ENCODE assay signal across 8 mouse cellular contexts in genomic region chr6:112972858-112973631, GRCm38 (mm10). TPM values are rescaled to one million over a fixed set of nuclear protein-coding genes. Genes with fewer than 3 reads are reported as not detected.
DNase-seq lines count a peak whose midpoint lies in the region; ATAC-seq and TF ChIP-seq lines count a peak whose summit lies in the region.

No protein-coding gene starts in this region.

- no peak for ATAC-seq in liver, postnatal 0 days
- ATAC-seq in embryonic facial prominence, embryonic 14.5 days (ENCODE audit: low read depth), result peak; percentile 53; the same call in 1 of the 2 replicates
- ATAC-seq in intestine, embryonic 15.5 days, result peak; percentile 85
- ATAC-seq in lung, postnatal 0 days, result peak; percentile 65

- H3K4me2 ChIP-seq in liver, postnatal 0 days (ENCODE audit: low read depth, low read length), result no peak overlapping the region
- peak overlapping the region; percentile 20; the same call in 1 of the 2 replicates for H3K4me2 ChIP-seq in embryonic facial prominence, embryonic 14.5 days (ENCODE audit: low read depth, low read length)
- H3K4me2 ChIP-seq in intestine, embryonic 15.5 days (replicated peaks), result no peak overlapping the region; the same call in 1 of the 2 replicates
- H3K4me2 ChIP-seq in lung, postnatal 0 days (replicated peaks; ENCODE audit: low read depth, low read length), result no peak overlapping the region

- DNase-seq in liver, result peak; percentile 40
- DNase-seq in liver, postnatal 0 days, result no peak
- peak; percentile 68 for DNase-seq in embryonic facial prominence, embryonic 14.5 days (ENCODE audit: low spot score)
- peak; percentile 25 for DNase-seq in lung, postnatal 0 days (ENCODE audit: low spot score)
- DNase-seq in right cerebral cortex, postnatal 4 days, result peak; percentile 48
- DNase-seq in testis, postnatal 14 days (ENCODE audit: low spot score), result no peak
- DNase-seq in urinary bladder, postnatal 4 days (ENCODE audit: low spot score in 2 of 2), result no peak

- TF ChIP-seq CTCF in liver, postnatal 0 days (IDR thresholded peaks at IDR 0.05; ENCODE audit: low read depth), result no peak
- TF ChIP-seq CTCF in lung, postnatal 0 days (IDR thresholded peaks at IDR 0.05), result no peak

- no peaks in the 10 kb centered on the region for H3K9me3 ChIP-seq in liver, postnatal 0 days (ENCODE audit: low read length)
- no peaks in the 10 kb centered on the region for H3K9me3 ChIP-seq in embryonic facial prominence, embryonic 14.5 days (ENCODE audit: control insufficient read depth, low read length)
- no peaks in the 10 kb centered on the region for H3K9me3 ChIP-seq in intestine, embryonic 15.5 days
- H3K9me3 ChIP-seq in lung, postnatal 0 days (ENCODE audit: low read length), result no peaks in the 10 kb centered on the region

- H3K27ac ChIP-seq in liver, postnatal 0 days (ENCODE audit: low read depth), result no peak overlapping the region
- no peak overlapping the region; the same call in 1 of the 2 replicates for H3K27ac ChIP-seq in embryonic facial prominence, embryonic 14.5 days (replicated peaks; ENCODE audit: low read depth, low read length)
- peak overlapping the region; percentile 45; the same call in 1 of the 2 replicates for H3K27ac ChIP-seq in intestine, embryonic 15.5 days
- no peak overlapping the region for H3K27ac ChIP-seq in lung, postnatal 0 days (ENCODE audit: low read length)

- no peaks in the 10 kb centered on the region for H3K36me3 ChIP-seq in liver, postnatal 0 days (replicated peaks; ENCODE audit: insufficient read depth, low read length)
- no peaks in the 10 kb centered on the region for H3K36me3 ChIP-seq in embryonic facial prominence, embryonic 14.5 days (ENCODE audit: control insufficient read depth, insufficient read depth, low read length)
- H3K36me3 ChIP-seq in intestine, embryonic 15.5 days, result no peaks in the 10 kb centered on the region
- no peaks in the 10 kb centered on the region for H3K36me3 ChIP-seq in lung, postnatal 0 days (ENCODE audit: insufficient read depth, low read length)

- H3K4me3 ChIP-seq in liver, postnatal 0 days (ENCODE audit: low read depth, low read length), result no peak overlapping the region
- no peak overlapping the region for H3K4me3 ChIP-seq in embryonic facial prominence, embryonic 14.5 days (ENCODE audit: low read depth, low read length)
- no peak overlapping the region for H3K4me3 ChIP-seq in intestine, embryonic 15.5 days (replicated peaks)
- no peak overlapping the region for H3K4me3 ChIP-seq in lung, postnatal 0 days (ENCODE audit: low read depth, low read length)

- H3K9ac ChIP-seq in liver, postnatal 0 days (replicated peaks), result no peak overlapping the region
- H3K9ac ChIP-seq in embryonic facial prominence, embryonic 14.5 days (ENCODE audit: low read depth, low read length), result no peak overlapping the region
- no peak overlapping the region for H3K9ac ChIP-seq in intestine, embryonic 15.5 days
- no peak overlapping the region for H3K9ac ChIP-seq in lung, postnatal 0 days (replicated peaks; ENCODE audit: low read depth)

- 28% methylated on average over 18 of the region's 18 CpGs for WGBS in liver, postnatal 0 days (ENCODE audit: insufficient replicate concordance)
- WGBS in embryonic facial prominence, embryonic 14.5 days, result 31% methylated on average over 18 of the region's 18 CpGs
- 17% methylated on average over 18 of the region's 18 CpGs for WGBS in intestine, embryonic 15.5 days
- WGBS in lung, postnatal 0 days, result 11% methylated on average over 18 of the region's 18 CpGs

- H3K4me1 ChIP-seq in liver, postnatal 0 days (ENCODE audit: insufficient read depth), result no peaks in the 10 kb centered on the region
- H3K4me1 ChIP-seq in embryonic facial prominence, embryonic 14.5 days (ENCODE audit: control insufficient read depth, insufficient read depth, low read length), result peaks cover 18% of the 10 kb centered on the region
- H3K4me1 ChIP-seq in intestine, embryonic 15.5 days (replicated peaks), result peaks cover 14% of the 10 kb centered on the region
- 0 out of 2 replicates have a peak, but pooled peaks cover 3% of the 10 kb centered on the region for H3K4me1 ChIP-seq in lung, postnatal 0 days (ENCODE audit: insufficient read depth, low read depth, low read length)

- no peak for TF ChIP-seq EP300 in liver, postnatal 0 days (IDR thresholded peaks at IDR 0.05; ENCODE audit: low read depth)
- no peak for TF ChIP-seq EP300 in lung, postnatal 0 days (IDR thresholded peaks at IDR 0.05)

- H3K27me3 ChIP-seq in liver, postnatal 0 days (ENCODE audit: insufficient read depth, low read length), result no peaks in the 10 kb centered on the region
- no peaks in the 10 kb centered on the region for H3K27me3 ChIP-seq in embryonic facial prominence, embryonic 14.5 days (replicated peaks; ENCODE audit: control insufficient read depth, insufficient read depth, low read length)
- no peaks in the 10 kb centered on the region for H3K27me3 ChIP-seq in intestine, embryonic 15.5 days (replicated peaks)
- H3K27me3 ChIP-seq in lung, postnatal 0 days (replicated peaks; ENCODE audit: insufficient read depth, low read length), result no peaks in the 10 kb centered on the region

RNA-seq across cellular contexts. Expression of gene Srgap3, which starts 26.0 kb away (rescaled TPM):
- 0.13 and 0.26 TPM in 2 replicates for polyA plus RNA-seq in liver, postnatal 0 days (2015; fragmentation: Nextera tagmentation; extraction: Ambion mirVana)
- polyA plus RNA-seq in embryonic facial prominence, embryonic 14.5 days (2014; fragmentation: Nextera tagmentation; extraction: Ambion mirVana), result 8.4 and 8.9 TPM in 2 replicates
- 2.6 and 3.5 TPM in 2 replicates for polyA plus RNA-seq in intestine, embryonic 15.5 days (2015; fragmentation: Nextera tagmentation; extraction: Ambion mirVana)
- polyA plus RNA-seq in lung, postnatal 0 days (2015; fragmentation: Nextera tagmentation; extraction: Ambion mirVana), result 0.30 and 0.35 TPM in 2 replicates

Comparison
In these comparisons a context has a peak if more than half of its experiments do, and no peak if none do; other contexts are left out.
1. DNase-seq: peak in liver (single experiment), embryonic facial prominence, embryonic 14.5 days (single experiment), lung, postnatal 0 days (single experiment) and right cerebral cortex, postnatal 4 days (single experiment); none in liver, postnatal 0 days (single experiment), testis, postnatal 14 days (single experiment) and urinary bladder, postnatal 4 days (0 of 2).